Mouse (Mus musculus) thymus, adult 2 months (tissue): ENCODE measurements around the gene Zfp719.

Experiments used
- CTCF ChIP-seq: fragments of 200-500 bp; IDR thresholded peaks from 2 replicates; pipeline ENCODE4 v1.5.1; 2012; ENCODE audit warnings: mild to moderate bottlenecking, control low read depth, low read length, moderate library complexity, borderline replicate concordance; ENCODE audit not compliant: control insufficient read depth, poor library complexity, insufficient read depth; ENCODE audit errors: extremely low read depth
- POLR2A ChIP-seq: fragments of 200-500 bp; IDR thresholded peaks from 2 replicates; pipeline ENCODE4 v1.6.1; 2012; ENCODE audit warnings: mild to moderate bottlenecking, low read length, control low read depth, moderate library complexity; ENCODE audit not compliant: control insufficient read depth, poor library complexity, insufficient read depth; ENCODE audit errors: extremely low read depth

GRCm38 (mm10) chr7:43563300-43563699 is 16.1 kb upstream of the Zfp719 start:
- TF ChIP-seq CTCF (no peak), POLR2A (no peak)
